Mouse (Mus musculus) liver, embryonic 14 days (tissue): ENCODE measurements around the gene D130040H23Rik. TPM values are rescaled to one million over a fixed set of nuclear protein-coding genes. Genes with fewer than 3 reads are reported as not detected.

Experiments
- polyA plus RNA-seq: library from polyadenylated mRNA; depleted of rRNA; stranded (reverse); fragments of >200 nt; gene quantifications from 2 replicates; pipeline ENCODE4 v1.2.3, GENCODE M21; 2012; rRNA removed

The D130040H23Rik gene
- 0.58 and 0.66 TPM in 2 replicates for polyA plus RNA-seq

GRCm38 (mm10) chr8:69270386-69271202, at the start of gene D130040H23Rik:
D130040H23Rik (plus strand) TSS chr8:69271080.

Other genes with a start within 250 kb of the D130040H23Rik start
- 5.4 and 6.1 TPM in 2 replicates for gene Zfp930, start 62.0 kb upstream of the D130040H23Rik start, polyA plus RNA-seq
- gene Gm9495, start 182.5 kb downstream of the D130040H23Rik start, polyA plus RNA-seq = not detected in 2 replicates